Mouse (Mus musculus) intestine, embryonic 15.5 days (tissue): ENCODE results near the gene Gm49395. TPM values are rescaled to one million over a fixed set of nuclear protein-coding genes. Genes with fewer than 3 reads are reported as not detected.

Source experiments
- ATAC-seq: fragments of 200-750 bp; cut with Nextera tagmentation; 2 replicates; pipeline ENCODE4 v1.8.0; 2017; ENCODE audit warnings: moderate TSS enrichment, moderate library complexity
- H3K27ac ChIP-seq: fragments of 300-500 bp; sonication (generic); 2 replicates; pipeline ENCODE4 v1.5.1; 2015; ENCODE audit warnings: mild to moderate bottlenecking, inconsistent platforms
- H3K27me3 ChIP-seq: fragments of 300-500 bp; sonication (generic); replicated peaks from 2 replicates; pipeline ENCODE4 v1.6.1; 2015; ENCODE audit warnings: inconsistent platforms
- H3K36me3 ChIP-seq: fragments of 300-500 bp; sonication (generic); 2 replicates; pipeline ENCODE4 v1.6.1; 2015; ENCODE audit warnings: inconsistent platforms
- H3K4me1 ChIP-seq: fragments of 300-500 bp; sonication (generic); replicated peaks from 2 replicates; pipeline ENCODE4 v1.6.1; 2015; ENCODE audit warnings: inconsistent platforms
- H3K4me2 ChIP-seq: fragments of 300-500 bp; sonication (generic); replicated peaks from 2 replicates; pipeline ENCODE4 v1.6.1; 2015; ENCODE audit warnings: mild to moderate bottlenecking, inconsistent platforms
- H3K4me3 ChIP-seq: fragments of 300-500 bp; sonication (generic); replicated peaks from 2 replicates; pipeline ENCODE4 v1.5.1; 2015; ENCODE audit warnings: inconsistent platforms
- H3K9ac ChIP-seq: fragments of 300-500 bp; sonication (generic); 2 replicates; pipeline ENCODE4 v1.6.1; 2015; ENCODE audit warnings: inconsistent platforms
- H3K9me3 ChIP-seq: fragments of 300-500 bp; sonication (generic); 2 replicates; pipeline ENCODE4 v1.6.1; 2016; ENCODE audit warnings: inconsistent platforms
- WGBS: fragments of 180-500 bp; shearing (Covaris S2); methylation state at CpG from one replicate; pipeline ENCODE4 v1.1.7; 2015; 5-methylcytosine and 5-hydroxymethylcytosine counted together
- polyA plus RNA-seq: library from polyadenylated mRNA; unstranded; fragments of >200 nt; fragmentation: Nextera tagmentation; extraction: Ambion mirVana; gene quantifications from 2 replicates; pipeline ENCODE4 v1.2.1, GENCODE M21; 2015

Gm49395 gene
- polyA plus RNA-seq, 1 experiment from 2014 or later: 5.4 TPM

DNA sequence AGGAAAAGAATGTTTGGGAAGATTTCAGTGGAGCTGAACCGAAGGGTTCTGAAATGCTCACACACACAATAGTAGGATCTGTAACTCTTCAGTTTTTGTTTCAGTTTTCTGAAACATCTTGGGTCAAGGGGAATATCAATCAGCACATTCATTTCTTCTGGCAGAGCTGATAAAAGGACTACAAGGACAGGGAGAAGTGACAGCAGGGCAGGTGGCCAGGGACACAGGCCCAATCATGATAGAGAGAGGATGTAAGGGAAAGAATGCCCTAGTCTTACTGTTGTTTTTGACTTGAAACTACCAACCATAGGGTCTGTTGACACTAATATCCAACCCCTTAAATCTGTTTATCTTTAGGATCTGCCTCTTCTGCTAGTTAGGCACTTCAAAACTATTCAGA, 22.8 kb upstream of the Gm49395 start:
- no peaks in the 10 kb centered on the region for H3K27me3 ChIP-seq
- no peak overlapping the region for H3K27ac ChIP-seq
- no peaks in the 10 kb centered on the region for H3K4me1 ChIP-seq
- H3K9me3 ChIP-seq: no peaks in the 10 kb centered on the region
- WGBS: 79% methylated on average over 1 of the region's 1 CpGs
- no peak overlapping the region for H3K4me2 ChIP-seq
- no peak overlapping the region for H3K9ac ChIP-seq
- ATAC-seq: no peak
- no peak overlapping the region for H3K4me3 ChIP-seq
- H3K36me3 ChIP-seq: no peaks in the 10 kb centered on the region

DNA sequence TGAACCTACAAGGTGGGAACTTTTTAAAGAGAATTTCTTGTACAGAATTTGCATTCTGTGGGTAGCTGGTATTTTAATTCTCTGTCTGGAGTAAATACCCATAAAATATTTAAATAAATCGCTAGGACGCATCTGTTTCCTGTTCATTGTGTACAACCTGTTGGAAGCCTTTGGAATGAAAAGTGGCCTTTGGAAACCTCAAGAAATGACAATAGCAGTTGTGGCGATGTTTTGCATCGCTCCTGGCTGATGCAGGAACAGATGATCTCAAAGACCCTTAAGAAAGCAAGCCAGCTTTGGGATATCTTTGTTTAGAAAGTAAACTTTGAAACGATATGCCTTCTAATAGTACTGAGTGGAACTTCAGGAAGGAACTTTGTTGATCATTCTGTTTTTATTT, 17.0 kb upstream of the Gm49395 start:
- Histone ChIP-seq H3K4me1 (no peaks in the 10 kb centered on the region), H3K27ac (no peak overlapping the region), H3K4me2 (no peak overlapping the region), H3K27me3 (no peaks in the 10 kb centered on the region), H3K4me3 (no peak overlapping the region), H3K9ac (no peak overlapping the region), H3K36me3 (no peaks in the 10 kb centered on the region), H3K9me3 (no peaks in the 10 kb centered on the region)
- WGBS: 68% methylated on average over 5 of the region's 5 CpGs
- no peak for ATAC-seq

DNA sequence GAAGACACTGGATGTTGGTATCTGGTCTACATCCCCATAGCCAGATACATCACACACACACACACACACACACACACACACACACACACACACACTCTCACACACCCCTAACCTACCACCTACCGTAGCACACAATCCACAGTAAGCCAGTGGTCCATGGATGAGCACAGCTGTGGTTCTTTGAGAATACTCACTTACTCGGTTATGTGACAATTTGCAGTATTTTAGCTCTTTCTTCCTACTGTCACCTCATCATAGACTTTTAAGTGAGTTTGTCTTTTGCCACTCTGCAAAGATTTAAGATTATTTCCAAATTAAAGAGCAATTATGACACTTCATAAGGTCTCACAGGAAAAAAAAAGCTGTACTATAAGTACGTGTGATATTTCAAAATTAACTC, 16.5 kb upstream of the Gm49395 start:
- H3K4me3 ChIP-seq: no peak overlapping the region
- no peak for ATAC-seq
- H3K27me3 ChIP-seq: no peaks in the 10 kb centered on the region
- no peaks in the 10 kb centered on the region for H3K36me3 ChIP-seq
- 85% methylated on average over 3 of the region's 3 CpGs for WGBS
- H3K9ac ChIP-seq: no peak overlapping the region
- H3K27ac ChIP-seq: no peak overlapping the region
- H3K4me2 ChIP-seq: no peak overlapping the region
- no peaks in the 10 kb centered on the region for H3K4me1 ChIP-seq
- no peaks in the 10 kb centered on the region for H3K9me3 ChIP-seq

DNA sequence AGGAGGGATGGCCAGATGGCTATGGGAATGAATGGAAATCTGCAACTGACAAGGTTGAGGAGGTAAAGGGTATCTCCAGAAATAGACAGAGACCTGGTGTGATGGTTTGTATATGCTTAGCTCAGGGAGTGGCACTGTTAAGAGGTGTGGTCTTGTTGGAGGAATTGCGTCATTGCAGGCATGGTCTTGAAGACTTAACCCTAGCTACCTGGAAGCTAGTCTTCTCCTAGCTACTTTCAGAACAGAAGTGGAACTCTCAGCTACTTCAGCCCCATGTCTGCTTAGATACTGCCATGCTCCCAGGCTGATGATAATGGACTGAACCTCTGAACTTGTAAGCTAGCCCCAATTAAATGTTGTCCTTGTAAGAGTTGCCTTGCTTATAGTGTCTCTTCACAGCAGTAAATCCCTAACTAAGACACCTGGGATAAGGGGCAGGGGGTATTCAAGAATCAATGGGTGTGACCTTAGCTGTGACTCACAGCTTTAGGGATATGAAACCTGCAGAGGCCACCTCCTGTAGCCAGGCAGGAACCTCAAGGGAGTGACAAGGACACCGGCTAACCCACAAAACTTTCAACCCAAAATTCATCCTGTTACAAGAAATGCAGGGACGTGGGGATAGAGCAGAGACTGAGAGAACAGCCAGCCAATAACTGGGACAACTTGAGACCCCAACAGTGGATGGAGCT, 15.4 kb upstream of the Gm49395 start:
- WGBS: 83% methylated on average over 3 of the region's 3 CpGs
- no peak for ATAC-seq

DNA sequence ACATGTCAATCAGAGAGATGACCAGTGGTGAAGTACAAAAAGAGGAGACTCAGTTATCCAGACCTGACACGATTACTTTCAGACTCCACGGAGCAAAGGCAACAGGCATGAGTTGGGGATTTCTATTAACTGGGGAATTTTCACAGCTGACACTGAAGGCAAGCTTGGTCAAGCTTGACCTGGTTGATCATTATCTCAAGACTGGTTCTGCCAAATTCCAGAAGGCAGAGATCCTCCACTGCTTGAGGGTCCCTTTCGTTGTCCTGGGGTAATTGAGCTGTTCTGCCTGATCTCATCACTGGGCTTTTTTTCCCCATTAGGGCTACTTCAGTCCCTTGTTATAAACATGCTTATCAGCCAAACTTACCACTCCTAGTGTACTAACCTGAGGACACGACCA, 7.9 kb upstream of the Gm49395 start:
- Histone ChIP-seq H3K36me3 (no peaks in the 10 kb centered on the region), H3K27me3 (no peaks in the 10 kb centered on the region), H3K27ac (no peak overlapping the region), H3K4me1 (no peaks in the 10 kb centered on the region), H3K4me2 (no peak overlapping the region), H3K4me3 (no peak overlapping the region), H3K9me3 (no peaks in the 10 kb centered on the region), H3K9ac (no peak overlapping the region)
- WGBS: 61% methylated on average over 4 of the region's 4 CpGs
- no peak for ATAC-seq

More for the DNA sequence above, 15.4 kb upstream of the Gm49395 start:
- no peak overlapping the region for H3K4me3 ChIP-seq
- H3K4me2 ChIP-seq: no peak overlapping the region
- no peaks in the 10 kb centered on the region for H3K4me1 ChIP-seq
- H3K9me3 ChIP-seq: no peaks in the 10 kb centered on the region
- H3K27ac ChIP-seq: no peak overlapping the region
- no peaks in the 10 kb centered on the region for H3K36me3 ChIP-seq
- no peaks in the 10 kb centered on the region for H3K27me3 ChIP-seq
- no peak overlapping the region for H3K9ac ChIP-seq

DNA sequence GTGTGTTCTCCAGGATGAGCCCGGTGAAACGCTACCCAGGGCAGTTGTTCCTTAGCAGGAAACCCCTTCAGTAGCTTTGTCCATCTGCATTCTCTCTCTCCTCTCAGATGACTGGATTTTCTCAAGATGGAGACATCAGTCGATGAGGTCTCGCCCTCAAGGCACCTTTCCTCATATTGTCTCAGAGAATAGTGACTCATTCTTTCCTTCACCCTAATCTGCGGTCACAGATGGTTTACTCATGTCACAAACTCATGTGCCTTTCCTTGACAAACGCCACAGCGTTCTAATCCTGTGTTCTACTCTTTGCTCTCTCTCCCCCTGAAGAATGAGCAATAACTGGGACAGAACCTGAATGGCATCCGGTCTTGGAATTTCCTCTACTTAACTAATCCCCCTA, 5.7 kb upstream of the Gm49395 start:
- Histone ChIP-seq H3K4me3 (no peak overlapping the region), H3K9ac (no peak overlapping the region), H3K27me3 (no peaks in the 10 kb centered on the region), H3K9me3 (no peaks in the 10 kb centered on the region), H3K36me3 (no peaks in the 10 kb centered on the region), H3K4me2 (no peak overlapping the region), H3K4me1 (no peaks in the 10 kb centered on the region), H3K27ac (no peak overlapping the region)
- ATAC-seq: no peak
- WGBS: 77% methylated on average over 8 of the region's 8 CpGs

DNA sequence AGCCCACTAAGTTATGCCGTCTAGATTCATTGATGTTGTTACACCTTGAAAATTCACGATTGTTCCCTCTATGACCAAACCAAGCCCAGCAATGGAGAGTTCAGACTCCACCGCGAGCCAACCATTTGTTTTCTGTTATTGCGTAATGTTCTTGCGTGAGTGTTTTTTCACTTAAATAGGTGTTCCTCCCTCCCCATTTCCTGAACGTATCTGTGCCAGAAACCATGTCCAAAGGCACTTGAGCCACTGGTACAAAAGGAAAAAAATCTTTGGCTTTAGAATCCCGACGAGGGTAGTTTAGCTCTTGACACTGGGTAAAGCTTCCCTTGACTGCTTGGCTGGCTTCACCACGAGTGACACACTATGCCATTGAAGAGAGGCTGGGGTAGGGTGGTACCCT, 4.5 kb upstream of the Gm49395 start:
- Histone ChIP-seq H3K36me3 (no peaks in the 10 kb centered on the region), H3K9me3 (no peaks in the 10 kb centered on the region), H3K27ac (no peak overlapping the region), H3K27me3 (no peaks in the 10 kb centered on the region), H3K4me1 (0 out of 2 replicates have a peak, but pooled peaks cover 3% of the 10 kb centered on the region), H3K4me2 (no peak overlapping the region), H3K9ac (no peak overlapping the region), H3K4me3 (no peak overlapping the region)
- 83% methylated on average over 10 of the region's 10 CpGs for WGBS
- ATAC-seq: no peak

DNA sequence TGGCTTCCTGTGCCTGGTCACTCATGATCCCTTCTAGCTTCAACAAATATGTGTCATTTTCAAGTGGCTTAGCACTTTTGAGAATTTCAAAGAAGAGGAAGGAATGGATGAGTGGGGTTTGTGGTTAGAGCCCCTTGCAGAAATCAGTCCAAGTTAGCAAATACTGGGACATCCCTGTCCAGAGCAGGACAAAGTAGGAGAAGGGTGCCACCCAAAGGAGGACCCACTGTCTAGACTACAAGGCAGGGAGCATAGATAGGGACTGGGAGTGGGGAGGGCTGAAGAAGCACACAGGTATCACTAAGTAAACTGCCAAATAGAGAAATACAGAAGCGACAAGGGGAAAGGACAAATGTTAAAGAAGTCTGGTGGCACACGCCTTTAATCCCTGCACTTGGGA, 1.0 kb upstream of the Gm49395 start:
- Histone ChIP-seq H3K4me2 (no peak overlapping the region), H3K27me3 (no peaks in the 10 kb centered on the region), H3K9ac (no peak overlapping the region), H3K27ac (no peak overlapping the region), H3K9me3 (no peaks in the 10 kb centered on the region), H3K36me3 (no peaks in the 10 kb centered on the region), H3K4me3 (no peak overlapping the region), H3K4me1 (0 out of 2 replicates have a peak, but pooled peaks cover 3% of the 10 kb centered on the region)
- WGBS: 90% methylated on average over 2 of the region's 2 CpGs
- ATAC-seq: no peak

DNA sequence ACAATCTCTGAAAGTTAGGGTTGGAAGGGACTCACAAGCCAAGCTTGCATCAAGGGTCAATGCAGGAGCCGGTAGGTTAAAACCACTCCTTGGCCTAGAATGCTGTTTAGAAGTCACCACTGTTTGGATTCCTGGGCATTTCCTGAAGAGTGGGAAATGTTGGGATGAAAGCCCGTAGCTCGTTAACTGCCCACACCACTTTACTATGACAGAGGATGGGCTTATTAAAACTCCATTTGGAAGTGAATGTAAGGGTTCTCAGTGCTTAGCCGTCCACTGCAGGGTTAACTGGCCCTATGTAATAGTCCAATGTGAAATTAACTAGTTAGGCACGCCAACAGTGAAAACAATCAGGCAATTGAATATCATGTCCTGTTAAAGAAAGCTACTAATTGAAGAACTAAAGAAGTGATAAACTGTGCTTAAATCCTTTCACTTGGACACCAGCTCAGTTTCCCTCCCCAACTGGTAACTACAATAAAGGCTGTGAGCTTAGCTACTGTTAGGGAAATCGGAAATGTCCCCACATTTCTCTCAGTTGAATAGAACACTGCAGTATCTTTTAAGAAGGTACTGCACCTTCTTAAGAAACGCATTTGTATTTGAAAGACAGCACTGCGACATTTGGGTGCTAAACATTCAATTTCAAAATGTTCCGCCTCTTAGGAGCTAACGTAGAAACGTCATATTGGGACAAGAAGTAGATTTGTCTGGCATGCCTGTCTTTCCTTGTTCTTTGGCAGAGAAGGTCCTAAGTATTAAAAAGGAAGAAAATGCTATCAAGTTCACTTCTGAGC, 1.1 kb downstream of the Gm49395 start:
- no peak for ATAC-seq
- Histone ChIP-seq H3K4me1 (0 out of 2 replicates have a peak, but pooled peaks cover 5% of the 10 kb centered on the region), H3K27ac (peak overlapping the region; percentile 84; the same call in 1 of the 2 replicates), H3K9me3 (no peaks in the 10 kb centered on the region), H3K4me3 (peak overlapping the region; percentile 56), H3K4me2 (peak overlapping the region; percentile 86), H3K27me3 (no peaks in the 10 kb centered on the region), H3K9ac (peak overlapping the region; percentile 63; the same call in 1 of the 2 replicates), H3K36me3 (no peaks in the 10 kb centered on the region)
- 40% methylated on average over 11 of the region's 11 CpGs for WGBS

DNA sequence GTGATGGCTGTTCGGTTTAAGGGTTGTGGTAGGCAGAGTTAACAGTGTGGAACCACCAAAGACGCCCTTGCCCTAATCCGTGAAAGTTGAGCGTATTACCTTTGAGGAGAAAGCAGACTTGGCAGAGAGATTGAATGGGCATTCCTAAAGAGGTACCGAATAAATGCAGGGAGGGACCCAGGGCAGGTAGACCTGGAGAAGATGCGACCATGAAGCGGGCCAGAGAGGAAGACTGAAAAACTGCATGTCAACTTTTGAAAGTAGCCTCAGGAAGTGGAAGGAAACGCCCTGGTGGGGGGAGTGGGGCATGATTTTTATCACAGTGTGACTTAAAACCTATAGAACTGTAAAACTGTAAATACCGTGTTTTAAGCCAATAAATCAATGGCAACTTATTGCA, 2.3 kb downstream of the Gm49395 start:
- Histone ChIP-seq H3K27me3 (no peaks in the 10 kb centered on the region), H3K27ac (no peak overlapping the region), H3K4me1 (0 out of 2 replicates have a peak, but pooled peaks cover 5% of the 10 kb centered on the region), H3K9me3 (no peaks in the 10 kb centered on the region), H3K4me2 (no peak overlapping the region), H3K4me3 (no peak overlapping the region), H3K36me3 (no peaks in the 10 kb centered on the region), H3K9ac (no peak overlapping the region)
- 92% methylated on average over 9 of the region's 9 CpGs for WGBS
- ATAC-seq: no peak

DNA sequence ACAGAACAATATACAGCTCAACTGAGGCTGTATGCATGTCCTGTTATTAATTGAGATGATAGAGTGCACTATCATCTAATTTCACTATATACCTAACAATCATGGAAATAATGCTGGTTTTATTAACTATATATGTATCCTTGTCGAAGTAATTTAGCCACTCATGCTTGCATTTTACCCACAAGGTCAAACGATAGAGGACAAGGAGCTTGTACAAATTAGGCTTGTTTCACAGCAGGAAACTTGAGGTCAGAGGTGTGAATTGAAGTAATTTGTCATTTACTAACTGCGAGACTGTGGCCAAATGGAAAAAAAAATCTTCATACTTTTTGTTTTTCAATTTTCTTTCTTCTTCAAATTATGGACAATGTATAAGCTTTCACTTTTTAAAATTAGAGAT, 3.5 kb downstream of the Gm49395 start:
- no peak overlapping the region for H3K27ac ChIP-seq
- H3K36me3 ChIP-seq: no peaks in the 10 kb centered on the region
- WGBS: 81% methylated on average over 3 of the region's 3 CpGs
- no peak overlapping the region for H3K9ac ChIP-seq
- no peak overlapping the region for H3K4me3 ChIP-seq
- no peaks in the 10 kb centered on the region for H3K27me3 ChIP-seq
- no peak for ATAC-seq
- H3K9me3 ChIP-seq: no peaks in the 10 kb centered on the region
- H3K4me2 ChIP-seq: no peak overlapping the region
- 0 out of 2 replicates have a peak, but pooled peaks cover 5% of the 10 kb centered on the region for H3K4me1 ChIP-seq

DNA sequence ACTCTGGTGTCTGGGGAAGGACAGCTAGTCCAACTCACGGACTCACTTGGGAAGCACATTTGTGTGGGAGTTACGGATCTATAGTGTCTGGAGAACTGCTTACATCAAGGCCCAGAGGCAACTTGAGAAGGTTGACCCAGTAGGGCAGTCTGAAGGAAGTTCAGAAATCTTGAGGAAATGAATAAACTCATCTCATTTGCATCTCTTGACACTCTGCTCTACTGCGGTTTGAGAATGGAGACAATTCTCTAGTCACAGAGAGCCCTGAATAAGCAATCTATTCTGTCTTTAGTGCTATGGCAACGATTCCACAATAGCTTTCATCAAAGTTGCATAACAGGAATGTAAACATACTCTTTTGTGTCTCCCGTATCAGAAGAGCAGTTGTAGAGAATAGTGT, 4.8 kb downstream of the Gm49395 start:
- Histone ChIP-seq H3K4me3 (no peak overlapping the region), H3K4me2 (no peak overlapping the region), H3K36me3 (no peaks in the 10 kb centered on the region), H3K9me3 (no peaks in the 10 kb centered on the region), H3K9ac (no peak overlapping the region), H3K27me3 (no peaks in the 10 kb centered on the region), H3K27ac (no peak overlapping the region), H3K4me1 (0 out of 2 replicates have a peak, but pooled peaks cover 3% of the 10 kb centered on the region)
- no peak for ATAC-seq
- 64% methylated on average over 5 of the region's 5 CpGs for WGBS
